Mouse (Mus musculus): Measurements from ENCODE around the gene Clrn3.

DNA sequence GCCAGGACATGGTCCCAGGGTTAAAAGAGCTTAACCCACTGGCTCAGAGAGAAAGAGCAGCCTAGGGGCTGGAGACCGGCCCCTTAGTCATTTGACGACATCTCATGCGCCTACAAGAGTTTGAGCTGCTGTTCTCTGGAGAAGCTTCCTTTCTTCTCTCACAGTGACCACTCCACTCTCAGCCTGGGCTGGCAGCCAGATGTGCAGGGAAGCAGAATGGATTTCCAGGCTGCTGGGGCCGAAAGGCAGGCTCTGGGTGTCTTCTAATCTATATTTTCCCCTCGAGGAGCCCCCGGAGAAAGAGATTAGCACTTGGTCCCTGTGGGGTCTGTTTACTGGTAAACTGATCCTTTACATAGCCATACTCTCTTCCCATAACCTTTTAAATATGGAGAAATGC lies 44.7 kb downstream of the Clrn3 start:
- no peak for TF ChIP-seq POLR2A (IDR thresholded peaks at IDR 0.05; ENCODE audit: low read depth, low read length)
- no peak for TF ChIP-seq CTCF (IDR thresholded peaks at IDR 0.05; ENCODE audit: extremely low read depth, insufficient read length, insufficient replicate concordance, low read depth, low read length)

Measured in small intestine, adult 2 months (tissue).